ENCODE assay signal across 8 mouse cellular contexts in the genomic region with DNA sequence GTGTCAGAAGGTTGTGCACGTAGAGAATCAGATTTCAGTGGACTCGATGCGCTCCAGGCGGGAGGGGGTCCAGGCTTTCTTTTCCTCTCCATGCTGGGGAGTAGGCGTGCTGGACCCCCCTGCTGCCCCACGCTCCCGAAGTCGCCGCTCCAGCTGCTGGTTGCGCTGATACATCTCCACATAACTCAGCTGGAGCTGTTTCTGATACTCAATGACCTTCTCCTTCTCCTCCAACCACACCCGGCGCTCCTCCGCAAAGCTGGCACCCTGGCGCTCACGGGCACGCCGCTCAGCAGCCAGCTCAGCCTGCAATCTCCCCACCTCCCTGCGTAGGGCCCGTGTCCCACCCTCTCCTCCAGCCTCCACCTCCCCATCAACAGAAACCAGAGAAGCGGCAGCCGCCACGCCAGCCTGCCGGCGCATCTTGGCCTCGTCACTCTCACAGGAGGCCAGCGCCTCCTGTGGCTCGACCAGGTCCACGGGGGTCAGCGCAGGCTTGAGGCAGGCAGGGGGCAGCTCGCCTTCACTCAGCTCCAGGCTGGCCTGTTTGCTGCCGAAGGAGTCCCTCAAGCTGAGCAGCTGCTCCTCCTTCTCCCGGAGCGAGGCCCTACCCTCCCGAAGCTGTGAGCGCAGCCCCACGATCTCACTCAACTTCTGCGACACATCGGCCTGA. TPM values are rescaled to one million over a fixed set of nuclear protein-coding genes. Genes with fewer than 3 reads are reported as not detected.
A peak's percentile ranks its signal among the peaks of the same experiment; 100 is the strongest.
DNase-seq lines count a peak whose midpoint lies in the region; ATAC-seq and TF ChIP-seq lines count a peak whose summit lies in the region.

No protein-coding gene starts in this region.

- peak; percentile 34; the same call in 1 of the 2 replicates for ATAC-seq in heart, embryonic 13.5 days (ENCODE audit: extremely low read depth, insufficient number of reproducible peaks, low FRiP score, low TSS enrichment)
- ATAC-seq in midbrain, embryonic 11.5 days (ENCODE audit: low FRiP score): peak; percentile 53

- H3K27me3 ChIP-seq in heart, embryonic 13.5 days (replicated peaks): peaks cover 78% of the 10 kb centered on the region
- peaks cover 56% of the 10 kb centered on the region for H3K27me3 ChIP-seq in midbrain, embryonic 11.5 days (ENCODE audit: control insufficient read depth, insufficient read depth, low read length)
- no peaks in the 10 kb centered on the region for H3K27me3 ChIP-seq in thymus, adult 2 months (ENCODE audit: control insufficient read depth, insufficient read depth, low read length)

- H3K9me3 ChIP-seq in heart, embryonic 13.5 days: no peaks in the 10 kb centered on the region
- no peaks in the 10 kb centered on the region for H3K9me3 ChIP-seq in midbrain, embryonic 11.5 days (ENCODE audit: control insufficient read depth, low read length)

- WGBS in lung, adult 2 months: 10% methylated on average over 38 of the region's 38 CpGs
- 1% methylated on average over 38 of the region's 38 CpGs for WGBS in heart, embryonic 13.5 days
- under 1% methylated on average over 38 of the region's 38 CpGs for WGBS in midbrain, embryonic 11.5 days
- 5% methylated on average over 38 of the region's 38 CpGs for WGBS in thymus, adult 2 months

- H3K4me3 ChIP-seq in lung, adult 2 months (replicated peaks; ENCODE audit: extremely low read depth, low read depth, low read length): peak overlapping the region; percentile 11
- H3K4me3 ChIP-seq in heart, embryonic 13.5 days: peak overlapping the region; percentile 56
- H3K4me3 ChIP-seq in midbrain, embryonic 11.5 days (ENCODE audit: low read depth, low read length): peak overlapping the region; percentile 28
- H3K4me3 ChIP-seq in thymus, adult 2 months (ENCODE audit: control insufficient read depth, insufficient read depth, low read length): peak overlapping the region; percentile 37

- no peaks in the 10 kb centered on the region for H3K36me3 ChIP-seq in heart, embryonic 13.5 days
- H3K36me3 ChIP-seq in midbrain, embryonic 11.5 days (ENCODE audit: control insufficient read depth, insufficient read depth, low read length): no peaks in the 10 kb centered on the region
- no peaks in the 10 kb centered on the region for H3K36me3 ChIP-seq in thymus, adult 2 months (ENCODE audit: control insufficient read depth, insufficient read depth, low read length)

- peak overlapping the region; percentile 73 for H3K9ac ChIP-seq in heart, embryonic 13.5 days
- H3K9ac ChIP-seq in midbrain, embryonic 11.5 days (ENCODE audit: low read length): peak overlapping the region; percentile 61

- TF ChIP-seq CTCF in lung, adult 2 months (IDR thresholded peaks at IDR 0.05; ENCODE audit: insufficient read depth, low read length): no peak
- no peak for TF ChIP-seq CTCF in thymus, adult 2 months (IDR thresholded peaks at IDR 0.05; ENCODE audit: borderline replicate concordance, control insufficient read depth, extremely low read depth, insufficient read depth, low read length, poor library complexity)

- peak overlapping the region; percentile 91 for H3K4me2 ChIP-seq in heart, embryonic 13.5 days
- H3K4me2 ChIP-seq in midbrain, embryonic 11.5 days: peak overlapping the region; percentile 60

- no peak for TF ChIP-seq POLR2A in lung, adult 2 months (IDR thresholded peaks at IDR 0.05; ENCODE audit: borderline replicate concordance, extremely low read depth, low read depth, low read length)
- TF ChIP-seq POLR2A in thymus, adult 2 months (IDR thresholded peaks at IDR 0.05; ENCODE audit: control insufficient read depth, extremely low read depth, insufficient read depth, low read length, poor library complexity): no peak

- DNase-seq in lung, adult 2 months: peak; percentile 22
- no peak for DNase-seq in lung, postnatal 25 days (ENCODE audit: low spot score)
- peak; percentile 59 to 63 for DNase-seq in cerebellum, postnatal 14 days
- peak; percentile 61 to 74 for DNase-seq in kidney, postnatal 4 days
- peak; percentile 92 for DNase-seq in midbrain, embryonic 11.5 days (ENCODE audit: low spot score, missing footprints)
- DNase-seq in thymus, adult 2 months: peak; percentile 30
- no peak for DNase-seq in urinary bladder, adult 2 months (ENCODE audit: low spot score)

- H3K27ac ChIP-seq in heart, embryonic 13.5 days (replicated peaks): no peak overlapping the region
- no peak overlapping the region for H3K27ac ChIP-seq in midbrain, embryonic 11.5 days (ENCODE audit: low read depth, low read length)
- no peak overlapping the region for H3K27ac ChIP-seq in thymus, adult 2 months (ENCODE audit: control insufficient read depth, insufficient read depth, low read length)

- peaks cover 3% of the 10 kb centered on the region; the same call in 1 of the 2 replicates for H3K4me1 ChIP-seq in lung, adult 2 months (ENCODE audit: control insufficient read depth, insufficient read depth, low read length)
- H3K4me1 ChIP-seq in heart, embryonic 13.5 days: peaks cover 26% of the 10 kb centered on the region
- H3K4me1 ChIP-seq in midbrain, embryonic 11.5 days (ENCODE audit: control insufficient read depth, insufficient read depth, low read length): peaks cover 31% of the 10 kb centered on the region
- H3K4me1 ChIP-seq in thymus, adult 2 months (replicated peaks; ENCODE audit: control insufficient read depth, insufficient read depth, low read length): peaks cover 23% of the 10 kb centered on the region

RNA-seq across cellular contexts. Expression of a gene that starts 5.0 kb away (rescaled TPM):
- 4.7 and 6.0 TPM in 2 replicates for polyA plus RNA-seq in lung, adult 2 months (2012; rRNA removed)
- polyA plus RNA-seq in heart, embryonic 13.5 days (2015; fragmentation: Nextera tagmentation; extraction: Ambion mirVana): 7.3 TPM in 2 replicates
- 16.6 and 18.4 TPM in 2 replicates for polyA plus RNA-seq in midbrain, embryonic 11.5 days (2014; fragmentation: Nextera tagmentation; extraction: Ambion mirVana)
- polyA plus RNA-seq in thymus, adult 2 months (2012; rRNA removed): 10.7 and 11.8 TPM in 2 replicates
- polyA plus RNA-seq in urinary bladder, adult 2 months (2012; rRNA removed): 5.8 and 6.9 TPM in 2 replicates

RNA-seq across cellular contexts. Expression of a gene that starts 5.0 kb away (rescaled TPM):
- polyA plus RNA-seq in lung, adult 2 months (2012; rRNA removed): 1.1 and 2.1 TPM in 2 replicates
- 11.9 and 12.0 TPM in 2 replicates for polyA plus RNA-seq in heart, embryonic 13.5 days (2015; fragmentation: Nextera tagmentation; extraction: Ambion mirVana)
- 19.7 and 23.3 TPM in 2 replicates for polyA plus RNA-seq in midbrain, embryonic 11.5 days (2014; fragmentation: Nextera tagmentation; extraction: Ambion mirVana)
- polyA plus RNA-seq in thymus, adult 2 months (2012; rRNA removed): 3.7 and 4.3 TPM in 2 replicates
- 4.4 and 4.9 TPM in 2 replicates for polyA plus RNA-seq in urinary bladder, adult 2 months (2012; rRNA removed)

RNA-seq across cellular contexts. Expression of a gene that starts 7.7 kb away (rescaled TPM):
- 9.7 and 11.1 TPM in 2 replicates for polyA plus RNA-seq in lung, adult 2 months (2012; rRNA removed)
- polyA plus RNA-seq in heart, embryonic 13.5 days (2015; fragmentation: Nextera tagmentation; extraction: Ambion mirVana): 1.5 and 1.8 TPM in 2 replicates
- 1.1 and 1.4 TPM in 2 replicates for polyA plus RNA-seq in midbrain, embryonic 11.5 days (2014; fragmentation: Nextera tagmentation; extraction: Ambion mirVana)
- 7.6 and 9.2 TPM in 2 replicates for polyA plus RNA-seq in thymus, adult 2 months (2012; rRNA removed)
- polyA plus RNA-seq in urinary bladder, adult 2 months (2012; rRNA removed): 5.9 and 6.2 TPM in 2 replicates

RNA-seq across cellular contexts. Expression of a gene that starts 29.6 kb away (rescaled TPM):
- polyA plus RNA-seq in lung, adult 2 months (2012; rRNA removed): 61.0 and 70.3 TPM in 2 replicates
- 39.4 and 43.6 TPM in 2 replicates for polyA plus RNA-seq in heart, embryonic 13.5 days (2015; fragmentation: Nextera tagmentation; extraction: Ambion mirVana)
- 37.6 and 46.7 TPM in 2 replicates for polyA plus RNA-seq in midbrain, embryonic 11.5 days (2014; fragmentation: Nextera tagmentation; extraction: Ambion mirVana)
- 40.9 and 53.0 TPM in 2 replicates for polyA plus RNA-seq in thymus, adult 2 months (2012; rRNA removed)
- polyA plus RNA-seq in urinary bladder, adult 2 months (2012; rRNA removed): 115 and 119 TPM in 2 replicates

RNA-seq across cellular contexts. Expression of a gene that starts 32.5 kb away (rescaled TPM):
- 16.5 and 17.1 TPM in 2 replicates for polyA plus RNA-seq in lung, adult 2 months (2012; rRNA removed)
- 80.9 and 83.2 TPM in 2 replicates for polyA plus RNA-seq in heart, embryonic 13.5 days (2015; fragmentation: Nextera tagmentation; extraction: Ambion mirVana)
- 144 and 156 TPM in 2 replicates for polyA plus RNA-seq in midbrain, embryonic 11.5 days (2014; fragmentation: Nextera tagmentation; extraction: Ambion mirVana)
- polyA plus RNA-seq in thymus, adult 2 months (2012; rRNA removed): 42.9 and 43.3 TPM in 2 replicates
- polyA plus RNA-seq in urinary bladder, adult 2 months (2012; rRNA removed): 32.4 and 46.0 TPM in 2 replicates

Comparison
In these comparisons a context has a peak if more than half of its experiments do, and no peak if none do; other contexts are left out.
1. DNase-seq: peak in lung, adult 2 months (single experiment), cerebellum, postnatal 14 days (2 of 2), kidney, postnatal 4 days (2 of 2), midbrain, embryonic 11.5 days (single experiment) and thymus, adult 2 months (single experiment); none in lung, postnatal 25 days (single experiment) and urinary bladder, adult 2 months (single experiment).
2. Peak in every context shown above with its lines, with median percentiles within 50 percentile points of each other: H3K4me3 ChIP-seq.